Mouse (Mus musculus) heart, embryonic 16.5 days (tissue): ENCODE measurements around the gene Gga3. TPM values are rescaled to one million over a fixed set of nuclear protein-coding genes. Genes with fewer than 3 reads are reported as not detected.

Experiments
- ATAC-seq: fragments of 200-750 bp; cut with Nextera tagmentation; replicated peaks from 2 replicates; pipeline ENCODE4 v1.8.0; 2017; ENCODE audit warnings: moderate number of reproducible peaks; ENCODE audit not compliant: insufficient read depth, low FRiP score; ENCODE audit errors: extremely low read depth
- H3K27ac ChIP-seq: fragments of 300-500 bp; sonication (generic); 2 replicates; pipeline ENCODE4 v1.5.1; 2014; ENCODE audit warnings: mild to moderate bottlenecking, low read length, control low read depth, moderate library complexity
- H3K27me3 ChIP-seq: fragments of 300-500 bp; sonication (generic); 2 replicates; pipeline ENCODE4 v1.6.1; 2014; ENCODE audit warnings: low read length, mixed read lengths; ENCODE audit not compliant: control insufficient read depth, insufficient read depth
- H3K36me3 ChIP-seq: fragments of 300-500 bp; sonication (generic); 2 replicates; pipeline ENCODE4 v1.6.1; 2014; ENCODE audit not compliant: control insufficient read depth, insufficient read depth
- H3K4me1 ChIP-seq: fragments of 300-500 bp; sonication (generic); 2 replicates; pipeline ENCODE4 v1.6.1; 2014; ENCODE audit warnings: low read length, mixed read lengths; ENCODE audit not compliant: control insufficient read depth, insufficient read depth
- H3K4me2 ChIP-seq: fragments of 300-500 bp; sonication (generic); 2 replicates; pipeline ENCODE4 v1.6.1; 2014; ENCODE audit warnings: low read depth, mild to moderate bottlenecking, control low read depth, low read length
- H3K4me3 ChIP-seq: fragments of 300-500 bp; sonication (generic); 2 replicates; pipeline ENCODE4 v1.5.1; 2014; ENCODE audit warnings: mild to moderate bottlenecking, control low read depth, low read length
- H3K9ac ChIP-seq: fragments of 300-500 bp; sonication (generic); 2 replicates; pipeline ENCODE4 v1.6.1; 2014; ENCODE audit warnings: low read length, control low read depth
- H3K9me3 ChIP-seq: fragments of 300-500 bp; sonication (generic); replicated peaks from 2 replicates; pipeline ENCODE4 v1.6.1; 2016; ENCODE audit warnings: low read length; ENCODE audit not compliant: control insufficient read depth
- WGBS: fragments of 180-500 bp; shearing (Covaris S2); extraction: QIAGEN DNeasy Blood & Tissue Kit; methylation state at CpG from one replicate; pipeline ENCODE4 v1.1.7; 2014; 5-methylcytosine and 5-hydroxymethylcytosine counted together
- polyA plus RNA-seq: library from polyadenylated mRNA; unstranded; fragments of >200 nt; fragmentation: Nextera tagmentation; extraction: Ambion mirVana; gene quantifications from 2 replicates; pipeline ENCODE4 v1.2.1, GENCODE M21; 2015

Gga3 gene
- polyA plus RNA-seq, 1 experiment from 2014 or later = 18.8 TPM

DNA sequence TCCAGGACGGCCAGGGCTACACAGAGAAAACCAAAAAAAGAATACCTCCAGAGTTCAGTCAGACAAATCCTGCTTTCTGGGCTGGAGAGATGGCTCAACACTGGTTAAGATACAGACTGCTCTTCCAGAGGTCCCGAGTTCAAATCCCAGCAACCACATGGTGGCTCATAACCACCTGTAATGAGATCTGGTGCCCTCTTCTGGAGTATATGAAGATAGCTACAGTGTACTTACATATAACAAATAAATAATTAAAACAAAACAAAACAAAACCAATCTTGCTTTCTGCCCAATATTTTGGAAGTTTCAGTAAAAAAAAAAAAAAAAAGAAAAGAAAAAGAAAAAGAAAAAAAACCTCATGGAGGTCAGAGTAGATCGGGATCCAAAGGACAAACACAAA, 8.6 kb downstream of the Gga3 start:
- H3K4me2 ChIP-seq = no peak overlapping the region
- H3K9me3 ChIP-seq = no peaks in the 10 kb centered on the region
- H3K4me1 ChIP-seq = no peaks in the 10 kb centered on the region
- H3K4me3 ChIP-seq = no peak overlapping the region
- no peak overlapping the region for H3K9ac ChIP-seq
- H3K27me3 ChIP-seq = no peaks in the 10 kb centered on the region
- H3K36me3 ChIP-seq = peaks cover 49% of the 10 kb centered on the region
- no peak for ATAC-seq
- no peak overlapping the region for H3K27ac ChIP-seq
- 96% methylated on average over 3 of the region's 3 CpGs for WGBS

- Histone ChIP-seq H3K9me3 (no peaks in the 10 kb centered on the region), H3K4me2 (no peak overlapping the region), H3K4me1 (no peaks in the 10 kb centered on the region), H3K27me3 (no peaks in the 10 kb centered on the region), H3K36me3 (peaks cover 81% of the 10 kb centered on the region), H3K27ac (no peak overlapping the region), H3K4me3 (no peak overlapping the region), H3K9ac (no peak overlapping the region)
- WGBS = 81% methylated on average over 2 of the region's 2 CpGs
- no peak for ATAC-seq
Measured at GRCm38 (mm10) chr11:115590526-115591075, 13.2 kb downstream of the Gga3 start.

DNA sequence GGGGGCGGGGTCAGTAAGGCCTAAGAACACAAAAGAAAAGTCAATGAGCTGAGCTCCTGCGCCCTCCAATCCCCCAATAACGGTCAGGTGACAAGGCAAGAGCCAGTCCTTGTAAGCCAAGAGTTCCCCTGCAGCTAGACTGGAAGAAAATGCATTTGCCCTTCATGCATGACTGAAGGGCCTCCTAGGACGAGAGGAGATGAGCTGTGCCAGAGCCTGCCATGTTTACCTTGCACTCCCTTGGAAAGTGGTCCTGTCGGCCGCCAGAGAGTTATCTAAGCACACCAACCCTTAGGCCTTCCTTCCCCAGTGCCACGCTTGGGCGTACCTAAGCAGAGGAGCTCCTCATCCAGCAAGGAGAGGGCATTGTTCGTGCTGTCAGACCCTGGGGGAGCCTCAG, 15.9 kb downstream of the Gga3 start:
- H3K9me3 ChIP-seq = no peaks in the 10 kb centered on the region
- no peak overlapping the region for H3K9ac ChIP-seq
- no peak overlapping the region for H3K27ac ChIP-seq
- no peak overlapping the region for H3K4me2 ChIP-seq
- no peak overlapping the region for H3K4me3 ChIP-seq
- no peak for ATAC-seq
- H3K27me3 ChIP-seq = no peaks in the 10 kb centered on the region
- no peaks in the 10 kb centered on the region for H3K4me1 ChIP-seq
- H3K36me3 ChIP-seq = peaks cover 86% of the 10 kb centered on the region
- 82% methylated on average over 9 of the region's 9 CpGs for WGBS

DNA sequence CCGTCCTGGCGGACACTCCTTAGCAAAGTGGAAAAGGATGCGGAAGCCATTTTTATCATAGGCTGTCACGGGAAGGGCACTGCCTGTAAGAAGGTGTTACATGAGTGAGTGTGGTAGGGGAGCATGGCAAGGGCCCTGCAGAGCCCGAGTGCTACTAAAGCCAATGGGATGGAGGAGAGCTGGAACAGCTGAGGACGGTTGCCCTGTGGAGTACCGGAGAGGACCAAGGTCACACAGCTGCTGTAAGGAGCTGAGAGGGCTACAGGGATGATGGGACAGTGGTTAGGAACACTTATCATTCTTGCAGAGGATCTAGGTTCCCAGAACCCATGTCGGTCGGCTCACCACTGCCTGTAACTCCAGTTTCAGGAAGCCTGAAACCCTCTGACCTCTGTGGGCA, 17.4 kb downstream of the Gga3 start:
- Histone ChIP-seq H3K4me3 (no peak overlapping the region), H3K27me3 (no peaks in the 10 kb centered on the region), H3K9me3 (no peaks in the 10 kb centered on the region), H3K9ac (no peak overlapping the region), H3K4me1 (no peaks in the 10 kb centered on the region), H3K27ac (no peak overlapping the region), H3K36me3 (peaks cover 89% of the 10 kb centered on the region), H3K4me2 (no peak overlapping the region)
- 81% methylated on average over 9 of the region's 9 CpGs for WGBS
- no peak for ATAC-seq

DNA sequence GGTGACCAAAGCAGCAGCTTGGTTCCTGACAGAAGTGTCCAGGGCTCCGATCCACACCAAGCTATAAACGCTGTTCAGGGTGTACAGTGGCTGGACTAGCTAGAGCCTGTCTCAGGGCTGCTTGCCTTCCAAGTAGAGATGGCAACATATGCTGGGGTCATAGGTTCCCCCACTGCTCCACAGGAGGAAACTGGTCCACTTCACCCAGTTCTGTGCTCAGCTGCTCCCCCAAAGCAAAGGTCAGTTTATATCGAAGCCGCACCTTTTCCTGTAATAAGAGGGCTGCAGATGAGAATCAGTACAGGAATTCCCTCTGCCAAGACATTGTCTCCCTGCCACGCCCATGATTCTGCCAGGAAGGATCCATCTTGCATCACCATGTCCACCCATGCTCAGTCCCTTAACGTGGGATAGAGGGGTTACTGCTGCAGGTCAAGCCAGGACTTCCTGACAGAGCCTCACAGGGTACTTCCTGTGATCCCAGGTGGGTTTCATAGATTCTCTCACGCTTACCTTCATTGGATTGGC, 18.2 kb downstream of the Gga3 start:
- no peak for ATAC-seq
- H3K4me3 ChIP-seq = no peak overlapping the region
- peaks cover 86% of the 10 kb centered on the region for H3K36me3 ChIP-seq
- H3K4me1 ChIP-seq = no peaks in the 10 kb centered on the region
- 86% methylated on average over 7 of the region's 7 CpGs for WGBS
- H3K4me2 ChIP-seq = no peak overlapping the region
- H3K9ac ChIP-seq = no peak overlapping the region
- no peak overlapping the region for H3K27ac ChIP-seq
- no peaks in the 10 kb centered on the region for H3K27me3 ChIP-seq
- H3K9me3 ChIP-seq = no peaks in the 10 kb centered on the region

GRCm38 (mm10) chr11:115584376-115585073, 19.3 kb downstream of the Gga3 start:
- H3K36me3 ChIP-seq = peaks cover 82% of the 10 kb centered on the region
- no peak overlapping the region for H3K4me2 ChIP-seq
- no peak for ATAC-seq
- H3K9me3 ChIP-seq = no peaks in the 10 kb centered on the region
- no peaks in the 10 kb centered on the region for H3K27me3 ChIP-seq
- H3K27ac ChIP-seq = no peak overlapping the region
- no peaks in the 10 kb centered on the region for H3K4me1 ChIP-seq
- WGBS = 82% methylated on average over 10 of the region's 10 CpGs
- H3K9ac ChIP-seq = no peak overlapping the region
- H3K4me3 ChIP-seq = no peak overlapping the region

DNA sequence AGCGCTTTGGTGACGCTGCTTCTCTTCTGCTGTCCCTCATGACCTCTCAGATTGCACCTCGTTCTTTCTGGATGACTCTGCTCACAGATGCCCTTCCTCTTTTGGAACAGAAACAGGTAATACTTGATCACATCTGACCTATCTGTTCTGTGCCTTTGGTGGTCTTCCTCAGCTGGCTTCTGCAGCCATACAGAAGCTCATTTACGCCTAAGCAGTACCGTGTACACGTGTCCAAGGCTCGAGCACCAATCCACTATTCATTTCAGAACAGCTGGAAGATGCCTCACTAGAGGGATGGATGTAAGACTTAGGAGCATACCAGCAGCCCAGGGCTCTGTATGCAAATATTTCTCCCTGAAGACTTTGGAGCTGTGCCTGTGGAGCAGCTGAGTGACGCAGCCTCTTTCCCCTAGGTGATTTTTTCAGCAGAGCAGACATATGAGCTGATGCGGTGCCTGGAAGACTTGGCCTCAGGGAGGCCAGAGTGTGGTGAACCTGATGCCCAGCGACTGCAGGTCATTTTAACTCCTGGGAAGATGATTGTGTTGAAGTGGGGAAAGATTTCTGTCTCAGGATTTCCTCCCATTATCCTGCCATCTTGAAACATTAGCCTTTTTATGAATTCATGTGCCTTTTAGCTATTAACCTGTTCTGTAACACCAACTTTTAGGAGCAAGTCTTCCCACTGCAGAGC, 20.8 kb downstream of the Gga3 start:
- Histone ChIP-seq H3K9me3 (no peaks in the 10 kb centered on the region), H3K36me3 (peaks cover 75% of the 10 kb centered on the region), H3K9ac (no peak overlapping the region), H3K4me3 (no peak overlapping the region), H3K27me3 (no peaks in the 10 kb centered on the region), H3K4me2 (no peak overlapping the region), H3K27ac (no peak overlapping the region; the same call in 1 of the 2 replicates), H3K4me1 (no peaks in the 10 kb centered on the region)
- WGBS = 79% methylated on average over 10 of the region's 10 CpGs
- 0 out of 2 replicates have a peak, but pooled peaks have one; percentile 14 for ATAC-seq

DNA sequence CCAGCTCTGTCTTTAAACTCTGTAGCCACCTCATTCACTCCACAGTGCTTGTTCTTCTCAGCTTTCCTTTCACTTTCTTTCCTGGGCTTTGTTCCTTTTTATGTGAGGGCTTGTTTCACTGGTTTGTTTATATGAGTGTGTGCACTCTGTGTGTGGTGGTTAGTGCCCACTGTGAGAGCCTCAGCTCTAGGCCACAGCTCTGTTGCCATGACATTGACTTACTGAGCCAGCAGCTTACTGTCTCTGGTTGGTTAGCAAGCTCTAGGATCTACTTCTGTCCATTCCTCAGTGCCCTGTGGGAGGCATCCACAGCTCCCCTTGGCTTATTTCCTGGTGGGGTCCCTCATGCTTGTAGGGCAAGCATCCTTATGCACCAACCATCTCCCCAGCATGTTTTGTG, 24.8 kb downstream of the Gga3 start:
- Histone ChIP-seq H3K27me3 (no peaks in the 10 kb centered on the region), H3K4me2 (no peak overlapping the region), H3K4me3 (no peak overlapping the region), H3K9ac (no peak overlapping the region), H3K36me3 (peaks cover 41% of the 10 kb centered on the region), H3K4me1 (no peaks in the 10 kb centered on the region), H3K27ac (no peak overlapping the region), H3K9me3 (no peaks in the 10 kb centered on the region)
- no peak for ATAC-seq

DNA sequence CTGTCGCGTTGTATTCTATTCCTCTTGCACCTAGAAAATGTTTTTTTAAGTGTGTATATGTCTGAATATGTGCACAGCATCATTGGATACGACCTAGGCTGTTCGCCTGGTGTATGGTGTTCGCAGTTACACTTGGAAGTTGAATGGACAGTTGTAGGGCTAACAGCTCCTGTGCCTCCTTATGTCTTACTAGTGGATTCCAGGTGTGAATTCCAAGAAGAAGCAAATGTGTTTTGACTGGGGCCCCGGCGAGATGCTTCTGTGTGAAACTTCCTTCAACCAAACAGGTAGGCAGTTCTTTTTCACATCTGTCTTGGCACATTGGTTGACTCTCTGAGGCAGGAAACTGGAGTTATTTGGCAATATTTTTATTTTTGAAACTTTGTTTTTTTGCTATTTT, 38.9 kb downstream of the Gga3 start:
- Histone ChIP-seq H3K9me3 (no peaks in the 10 kb centered on the region), H3K27ac (no peak overlapping the region), H3K9ac (peak overlapping the region; percentile 78), H3K4me1 (peaks cover 10% of the 10 kb centered on the region), H3K4me3 (peak overlapping the region; percentile 81), H3K4me2 (peak overlapping the region; percentile 75), H3K27me3 (no peaks in the 10 kb centered on the region), H3K36me3 (peaks cover 30% of the 10 kb centered on the region)
- ATAC-seq = no peak
- WGBS = 19% methylated on average over 7 of the region's 7 CpGs
